Mouse (Mus musculus): ENCODE results near the gene Gzmg. TPM values are rescaled to one million over a fixed set of nuclear protein-coding genes. Genes with fewer than 3 reads are reported as not detected.

Gene Gzmg
- polyA plus RNA-seq (2012; ENCODE audit: low replicate concordance): not detected in 2 replicates

GRCm38 (mm10) chr14:56159479-56159878 lies at the start of gene Gzmg:
TSS of gene Gzmg (minus strand) at chr14:56159579.

GRCm38 (mm10) chr14:56174499-56174898 lies 15.1 kb upstream of the Gzmg start, which contains the start of gene Gzmn:
TSS of gene Gzmn (minus strand) at chr14:56174599.

GRCm38 (mm10) chr14:56132508-56132907 lies 26.9 kb downstream of the Gzmg start, which contains the start of gene Gzmd:
TSS of gene Gzmd (minus strand) at chr14:56132608.

DNA sequence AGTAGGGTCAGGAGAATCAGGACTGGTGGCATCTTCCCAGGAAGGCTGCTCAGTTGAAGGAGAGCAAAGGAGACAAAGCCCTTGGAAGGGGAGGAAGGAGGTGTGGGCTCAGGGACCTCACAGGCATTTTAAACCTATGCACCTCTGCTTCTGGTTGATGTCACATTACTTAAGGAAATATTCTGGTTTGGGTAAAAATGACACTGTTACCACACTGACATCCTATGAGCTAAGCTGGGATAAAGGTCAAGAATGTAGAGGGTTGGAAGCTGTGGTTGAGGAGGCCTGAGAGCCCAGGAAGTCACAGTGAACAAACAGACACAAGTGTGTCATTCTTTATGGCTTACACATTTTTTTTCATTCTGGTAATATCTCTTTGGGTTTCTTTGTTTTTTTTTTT lies 38.9 kb downstream of the Gzmg start, which contains the start of gene Gzme:
Gene Gzme (minus strand): TSS at position 101 of the 400 bp plus-strand sequence.

Other genes with a start within 250 kb of the Gzmg start
- 0.73 and 2.0 TPM in 2 replicates for gene Cma1, start 214.9 kb downstream of the Gzmg start, polyA plus RNA-seq (2012; ENCODE audit: low replicate concordance)
- not detected in 2 replicates for gene Cma2, start 208.6 kb downstream of the Gzmg start, polyA plus RNA-seq (2012; ENCODE audit: low replicate concordance)
- gene Mcpt1, start 141.6 kb downstream of the Gzmg start, polyA plus RNA-seq (2012; ENCODE audit: low replicate concordance): 0.82 TPM in 1 of 2 replicates, not detected in the other
- not detected in 2 replicates for gene Mcpt9, start 129.1 kb downstream of the Gzmg start, polyA plus RNA-seq (2012; ENCODE audit: low replicate concordance)
- gene Mcpt2, start 117.5 kb downstream of the Gzmg start, polyA plus RNA-seq (2012; ENCODE audit: low replicate concordance): 0.11 TPM in 1 of 2 replicates, not detected in the other
- gene Mcpt4, start 97.3 kb downstream of the Gzmg start, polyA plus RNA-seq (2012; ENCODE audit: low replicate concordance): 11.9 TPM in 1 of 2 replicates, not detected in the other
- 0.50 and 1.1 TPM in 2 replicates for gene Mcpt8, start 74.3 kb downstream of the Gzmg start, polyA plus RNA-seq (2012; ENCODE audit: low replicate concordance)
- gene Ctsg, start 57.0 kb downstream of the Gzmg start, polyA plus RNA-seq (2012; ENCODE audit: low replicate concordance): 1.4 and 2.0 TPM in 2 replicates
- not detected in 2 replicates for gene Gzme, start 39.0 kb downstream of the Gzmg start, polyA plus RNA-seq (2012; ENCODE audit: low replicate concordance)
- gene Gzmd, start 27.0 kb downstream of the Gzmg start, polyA plus RNA-seq (2012; ENCODE audit: low replicate concordance): not detected in 2 replicates
- gene Gzmn, start 15.0 kb upstream of the Gzmg start, polyA plus RNA-seq (2012; ENCODE audit: low replicate concordance): not detected in 2 replicates
- not detected in 2 replicates for gene Gzmf, start 51.8 kb upstream of the Gzmg start, polyA plus RNA-seq (2012; ENCODE audit: low replicate concordance)
- gene Gzmc, start 75.1 kb upstream of the Gzmg start, polyA plus RNA-seq (2012; ENCODE audit: low replicate concordance): not detected in 2 replicates
- gene Gzmb, start 102.7 kb upstream of the Gzmg start, polyA plus RNA-seq (2012; ENCODE audit: low replicate concordance): 1.8 and 3.8 TPM in 2 replicates
- gene Atp12a, start 205.5 kb upstream of the Gzmg start, polyA plus RNA-seq (2012; ENCODE audit: low replicate concordance): not detected in 2 replicates
- 0.21 TPM in 1 of 2 replicates, not detected in the other for gene Rnf17, start 243.0 kb upstream of the Gzmg start, polyA plus RNA-seq (2012; ENCODE audit: low replicate concordance)